Mouse (Mus musculus) E14TG2a.4 (cell line): ENCODE results near the gene Gm49337.
"Not testable (repeated sequence)": the region's sequence is repeated elsewhere in the genome, so short reads cannot be mapped to it uniquely, and the experiment has no call there.

Experiments
- H3K27me3 ChIP-seq: 2 replicates; pipeline ENCODE4 v1.6.1; 2014; ENCODE audit warnings: low read length, control low read depth; ENCODE audit not compliant: insufficient read depth
- H3K36me3 ChIP-seq: 2 replicates; pipeline ENCODE4 v1.6.1; 2014; ENCODE audit warnings: low read length, control low read depth; ENCODE audit not compliant: insufficient read depth
- H3K4me1 ChIP-seq: replicated peaks from 2 replicates; pipeline ENCODE4 v1.6.1; 2014; ENCODE audit warnings: low read depth, low read length, control low read depth
- H3K4me3 ChIP-seq: replicated peaks from 2 replicates; pipeline ENCODE4 v1.5.1; 2014; ENCODE audit warnings: mild to moderate bottlenecking, low read length
- H3K9me3 ChIP-seq: 2 replicates; pipeline ENCODE4 v1.6.1; 2014; ENCODE audit warnings: low read length, control low read depth
- CTCF ChIP-seq: conservative IDR thresholded peaks from 2 replicates; pipeline ENCODE4 v1.5.1; 2014; ENCODE audit warnings: low read length
- NANOG ChIP-seq: IDR thresholded peaks from 2 replicates; pipeline ENCODE4 v1.6.1; 2014; ENCODE audit warnings: borderline replicate concordance, low read length, mixed read lengths
- POU5F1 ChIP-seq: IDR thresholded peaks from 2 replicates; pipeline ENCODE4 v1.6.1; 2014; ENCODE audit warnings: low read length, borderline replicate concordance

Gm49337 gene

GRCm38 (mm10) chr4:116244240-116244639, 71.1 kb downstream of the Gm49337 start:
- no peaks in the 10 kb centered on the region for H3K4me1 ChIP-seq
- H3K27me3 ChIP-seq: no peaks in the 10 kb centered on the region

GRCm38 (mm10) chr4:116245926-116246325, 72.7 kb downstream of the Gm49337 start:
- H3K9me3 ChIP-seq, H3K36me3 ChIP-seq, H3K4me1 ChIP-seq, H3K27me3 ChIP-seq, H3K4me3 ChIP-seq: not testable (repeated sequence)
- peak; percentile 54 for TF ChIP-seq CTCF

More at GRCm38 (mm10) chr4:116244240-116244639, 71.1 kb downstream of the Gm49337 start:
- no peaks in the 10 kb centered on the region for H3K36me3 ChIP-seq
- TF ChIP-seq POU5F1: no peak
- TF ChIP-seq NANOG: no peak
- TF ChIP-seq CTCF: no peak
- H3K4me3 ChIP-seq: no peak overlapping the region
- no peaks in the 10 kb centered on the region for H3K9me3 ChIP-seq

GRCm38 (mm10) chr4:116249986-116250385, 76.8 kb downstream of the Gm49337 start:
- Histone ChIP-seq H3K27me3 (no peaks in the 10 kb centered on the region), H3K36me3 (no peaks in the 10 kb centered on the region), H3K9me3 (no peaks in the 10 kb centered on the region), H3K4me3 (no peak overlapping the region), H3K4me1 (no peaks in the 10 kb centered on the region)
- TF ChIP-seq NANOG (no peak), CTCF (no peak), POU5F1 (no peak)

- no peaks in the 10 kb centered on the region for H3K9me3 ChIP-seq
- no peaks in the 10 kb centered on the region for H3K36me3 ChIP-seq
- H3K4me1 ChIP-seq: no peaks in the 10 kb centered on the region
- no peak for TF ChIP-seq CTCF
- no peak for TF ChIP-seq NANOG
- TF ChIP-seq POU5F1: no peak
- no peaks in the 10 kb centered on the region for H3K27me3 ChIP-seq
- H3K4me3 ChIP-seq: no peak overlapping the region
Observed at GRCm38 (mm10) chr4:116268220-116268619, 95.0 kb downstream of the Gm49337 start.

GRCm38 (mm10) chr4:116282211-116282610, 109.0 kb downstream of the Gm49337 start:
- Histone ChIP-seq H3K36me3 (no peaks in the 10 kb centered on the region), H3K9me3 (no peaks in the 10 kb centered on the region), H3K4me1 (no peaks in the 10 kb centered on the region), H3K4me3 (no peak overlapping the region), H3K27me3 (no peaks in the 10 kb centered on the region)
- TF ChIP-seq CTCF (peak; percentile 16; the same call in 1 of the 2 replicates), POU5F1 (no peak)

- no peak overlapping the region for H3K4me3 ChIP-seq
- H3K4me1 ChIP-seq: no peaks in the 10 kb centered on the region
- no peaks in the 10 kb centered on the region for H3K9me3 ChIP-seq
- no peaks in the 10 kb centered on the region for H3K36me3 ChIP-seq
- H3K27me3 ChIP-seq: no peaks in the 10 kb centered on the region
- no peak for TF ChIP-seq CTCF
- no peak for TF ChIP-seq NANOG
- TF ChIP-seq POU5F1: no peak
Observed at GRCm38 (mm10) chr4:116291561-116291960, 118.4 kb downstream of the Gm49337 start.

- Histone ChIP-seq H3K4me3 (no peak overlapping the region), H3K27me3 (no peaks in the 10 kb centered on the region), H3K4me1 (no peaks in the 10 kb centered on the region), H3K9me3 (no peaks in the 10 kb centered on the region), H3K36me3 (no peaks in the 10 kb centered on the region)
- TF ChIP-seq NANOG (no peak), POU5F1 (no peak), CTCF (no peak)
Observed at GRCm38 (mm10) chr4:116293296-116293695, 120.1 kb downstream of the Gm49337 start.

- Histone ChIP-seq H3K4me3 (no peak overlapping the region), H3K36me3 (no peaks in the 10 kb centered on the region), H3K4me1 (no peaks in the 10 kb centered on the region), H3K9me3 (no peaks in the 10 kb centered on the region), H3K27me3 (no peaks in the 10 kb centered on the region)
- TF ChIP-seq POU5F1 (no peak), NANOG (no peak), CTCF (no peak)
Observed at GRCm38 (mm10) chr4:116300878-116301355, 127.7 kb downstream of the Gm49337 start.

GRCm38 (mm10) chr4:116304551-116304950, 131.4 kb downstream of the Gm49337 start:
- Histone ChIP-seq H3K27me3 (no peaks in the 10 kb centered on the region), H3K36me3 (peaks cover 34% of the 10 kb centered on the region), H3K9me3 (no peaks in the 10 kb centered on the region), H3K4me3 (no peak overlapping the region), H3K4me1 (peaks cover 11% of the 10 kb centered on the region)
- TF ChIP-seq POU5F1 (no peak), CTCF (no peak), NANOG (no peak)
